Mouse (Mus musculus): Measurements from ENCODE around the gene Degs2. TPM values are rescaled to one million over a fixed set of nuclear protein-coding genes. Genes with fewer than 3 reads are reported as not detected.

Degs2 gene
- total RNA-seq, 1 experiment from 2014 or later, result not detected

DNA sequence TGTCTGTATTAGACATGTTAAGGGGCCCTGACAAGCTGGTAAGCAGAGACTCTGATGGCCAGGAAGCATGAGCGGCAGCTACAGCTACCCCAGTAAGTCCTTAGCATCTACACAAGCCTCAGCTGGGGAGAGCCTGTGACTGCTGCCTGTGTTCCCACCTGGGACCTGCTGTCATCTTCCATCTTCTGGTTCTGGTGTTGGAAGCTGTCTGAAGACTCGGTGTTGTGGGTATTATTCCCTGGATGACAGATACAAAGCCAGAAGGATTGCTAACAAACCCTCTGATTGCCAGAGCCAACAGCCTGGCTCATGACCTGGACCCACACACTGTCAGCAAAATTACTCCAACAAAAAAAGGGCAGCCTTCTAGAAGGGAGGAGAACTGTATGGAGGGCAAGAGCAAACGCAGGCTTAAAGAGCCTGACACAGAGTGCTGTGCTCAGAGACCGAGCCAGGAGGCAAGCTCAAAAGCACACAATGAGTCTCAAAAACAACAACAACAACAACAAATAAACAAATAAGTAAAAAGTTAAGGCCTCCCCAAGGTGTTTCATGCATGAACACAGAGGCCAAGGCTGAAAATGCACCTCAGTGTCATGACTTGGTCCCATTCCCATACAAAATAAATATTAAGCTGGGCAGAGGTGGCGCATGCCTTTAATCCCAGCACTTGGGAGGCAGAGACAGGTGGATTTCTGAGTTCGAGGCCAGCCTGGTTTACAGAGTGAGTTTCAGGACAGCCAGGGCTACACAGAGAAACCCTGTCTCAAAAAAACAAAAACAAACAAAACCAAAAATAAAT, 8.1 kb upstream of the Degs2 start:
- no peak for ATAC-seq (replicated peaks in 1 of 2; ENCODE audit: insufficient read depth in 1 of 2, low FRiP score in 2 of 2, low TSS enrichment in 1 of 2, low read depth in 1 of 2, poor library complexity in 2 of 2, severe bottlenecking in 2 of 2)

DNA sequence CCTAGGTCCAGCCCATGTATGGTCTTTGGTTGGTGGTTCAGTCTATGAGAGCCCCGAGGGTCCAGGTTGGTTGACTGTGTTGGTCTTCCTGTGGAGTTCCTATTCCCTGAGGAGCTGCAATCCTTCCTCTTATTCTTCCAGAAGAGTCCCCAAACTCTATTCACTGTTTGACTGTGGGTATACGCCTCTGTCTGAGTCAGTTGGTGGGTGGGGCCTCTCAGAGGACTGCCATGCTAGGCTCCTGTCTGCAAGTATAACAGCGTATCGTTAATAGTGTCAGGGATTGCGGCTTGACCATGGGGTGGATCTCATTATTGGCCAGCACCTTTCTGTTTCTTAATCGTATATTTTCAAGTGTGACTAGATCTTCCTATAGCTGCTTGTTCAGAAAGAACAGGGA, 7.3 kb upstream of the Degs2 start:
- no peak for ATAC-seq (replicated peaks in 1 of 2; ENCODE audit: insufficient read depth in 1 of 2, low FRiP score in 2 of 2, low TSS enrichment in 1 of 2, low read depth in 1 of 2, poor library complexity in 2 of 2, severe bottlenecking in 2 of 2)

DNA sequence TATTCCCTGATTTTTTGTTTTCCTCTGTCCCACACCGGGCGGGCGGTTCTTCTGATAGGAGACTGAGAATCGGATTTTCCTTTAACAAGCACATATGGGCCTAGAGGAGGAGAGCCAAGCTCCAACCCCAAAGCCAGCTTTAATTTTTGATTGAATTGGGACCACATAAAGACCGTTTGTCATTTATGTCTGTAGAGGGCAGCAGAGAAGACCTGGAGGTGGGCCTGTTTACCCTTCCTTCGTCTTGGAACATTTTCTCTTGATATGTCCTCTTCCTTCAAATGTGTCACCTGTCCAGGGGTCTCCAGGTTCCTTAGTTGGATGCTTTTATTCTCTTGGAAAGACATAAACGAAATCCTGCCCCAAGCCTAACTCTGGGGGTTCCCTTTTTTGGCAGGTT, 4.0 kb upstream of the Degs2 start:
- ATAC-seq (replicated peaks in 1 of 2; ENCODE audit: insufficient read depth in 1 of 2, low FRiP score in 2 of 2, low TSS enrichment in 1 of 2, low read depth in 1 of 2, poor library complexity in 2 of 2, severe bottlenecking in 2 of 2), result no peak; a peak in 1 of 4 replicates

DNA sequence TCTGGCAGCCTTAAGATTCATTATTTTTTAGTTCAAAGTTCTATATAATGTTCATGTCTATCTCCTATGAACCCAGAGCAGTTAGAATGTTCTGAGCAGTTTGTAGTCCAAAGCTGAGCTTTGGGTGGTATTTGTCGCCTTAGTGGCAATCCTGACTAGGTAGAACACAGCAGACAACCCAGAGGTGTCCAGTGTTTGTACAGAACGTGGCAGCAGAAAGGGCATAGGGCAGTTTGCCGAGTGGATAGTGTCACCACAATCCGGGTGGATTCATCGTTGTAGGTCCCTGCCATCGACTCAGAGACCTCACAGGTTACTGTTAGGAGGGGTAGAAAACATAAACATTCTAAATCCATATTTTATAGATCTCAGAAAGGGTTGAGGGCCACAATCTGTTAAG, 3.4 kb upstream of the Degs2 start:
- ATAC-seq (replicated peaks in 1 of 2; ENCODE audit: insufficient read depth in 1 of 2, low FRiP score in 2 of 2, low TSS enrichment in 1 of 2, low read depth in 1 of 2, poor library complexity in 2 of 2, severe bottlenecking in 2 of 2), result no peak

DNA sequence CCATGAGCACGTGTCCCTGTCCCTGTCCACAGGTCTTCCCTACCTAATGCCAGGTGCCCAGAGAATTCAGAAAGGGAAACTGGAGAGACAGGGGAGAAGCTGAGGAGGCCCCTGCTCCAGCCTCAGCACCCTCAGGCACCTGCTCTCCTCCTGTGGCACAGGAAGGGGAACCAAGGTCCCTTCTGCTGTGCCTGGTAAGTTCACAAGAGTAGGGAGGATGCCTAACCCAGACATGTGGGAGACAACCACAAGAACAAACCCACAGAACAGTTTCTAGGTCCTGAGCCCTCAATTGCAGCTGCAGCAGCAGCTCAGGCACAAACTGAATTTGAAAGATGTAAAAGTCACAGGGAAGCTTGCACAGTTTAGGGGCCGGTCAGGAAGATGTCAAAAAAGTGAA, 894 bp downstream of the Degs2 start:
- ATAC-seq (replicated peaks in 1 of 2; ENCODE audit: insufficient read depth in 1 of 2, low FRiP score in 2 of 2, low TSS enrichment in 1 of 2, low read depth in 1 of 2, poor library complexity in 2 of 2, severe bottlenecking in 2 of 2), result peak; percentile 43 to 57; a peak in 2 of 4 replicates

DNA sequence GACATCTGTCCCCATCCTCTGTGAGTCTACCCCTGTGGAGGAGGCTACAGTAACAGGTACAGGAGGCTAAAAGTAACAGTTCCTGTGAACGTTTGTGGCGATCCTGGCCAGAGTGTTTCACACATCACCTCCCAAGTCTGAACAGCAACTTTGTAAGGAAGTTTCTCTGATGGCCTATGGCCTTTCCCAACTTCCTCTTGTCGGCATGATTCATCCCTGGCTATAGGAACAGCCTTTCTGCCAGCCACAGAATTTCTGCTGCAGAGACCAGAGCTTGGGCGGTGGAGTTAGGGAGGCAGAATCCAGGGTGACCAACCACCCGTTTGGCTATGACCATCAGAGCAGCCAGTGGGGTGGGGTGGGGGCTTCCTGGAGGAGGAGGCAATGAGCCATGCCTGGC, 2.1 kb downstream of the Degs2 start:
- ATAC-seq (replicated peaks in 1 of 2; ENCODE audit: insufficient read depth in 1 of 2, low FRiP score in 2 of 2, low TSS enrichment in 1 of 2, low read depth in 1 of 2, poor library complexity in 2 of 2, severe bottlenecking in 2 of 2), result peak in 1 of 2 experiments; percentile 29; a peak in 1 of 4 replicates

DNA sequence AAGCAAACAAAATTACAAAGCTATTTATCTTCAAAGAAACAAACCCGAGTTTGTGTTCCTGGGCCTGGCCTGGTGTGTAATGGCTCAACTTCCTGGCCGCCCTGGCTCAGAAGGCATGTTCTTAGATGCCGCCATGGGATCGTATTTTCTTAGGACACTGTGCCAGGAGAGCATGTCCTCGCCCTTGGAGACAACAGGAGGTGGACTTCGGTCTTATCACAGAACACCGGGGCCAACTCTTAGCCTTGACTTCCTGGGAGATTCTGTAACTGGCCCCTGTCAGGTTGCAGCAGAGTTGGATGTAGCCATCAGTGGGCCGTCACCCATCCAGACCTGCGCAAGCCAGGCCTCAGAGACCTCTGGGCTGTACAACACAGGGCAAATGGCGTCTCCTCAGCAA, 2.5 kb downstream of the Degs2 start:
- ATAC-seq (replicated peaks in 1 of 2; ENCODE audit: insufficient read depth in 1 of 2, low FRiP score in 2 of 2, low TSS enrichment in 1 of 2, low read depth in 1 of 2, poor library complexity in 2 of 2, severe bottlenecking in 2 of 2), result no peak

DNA sequence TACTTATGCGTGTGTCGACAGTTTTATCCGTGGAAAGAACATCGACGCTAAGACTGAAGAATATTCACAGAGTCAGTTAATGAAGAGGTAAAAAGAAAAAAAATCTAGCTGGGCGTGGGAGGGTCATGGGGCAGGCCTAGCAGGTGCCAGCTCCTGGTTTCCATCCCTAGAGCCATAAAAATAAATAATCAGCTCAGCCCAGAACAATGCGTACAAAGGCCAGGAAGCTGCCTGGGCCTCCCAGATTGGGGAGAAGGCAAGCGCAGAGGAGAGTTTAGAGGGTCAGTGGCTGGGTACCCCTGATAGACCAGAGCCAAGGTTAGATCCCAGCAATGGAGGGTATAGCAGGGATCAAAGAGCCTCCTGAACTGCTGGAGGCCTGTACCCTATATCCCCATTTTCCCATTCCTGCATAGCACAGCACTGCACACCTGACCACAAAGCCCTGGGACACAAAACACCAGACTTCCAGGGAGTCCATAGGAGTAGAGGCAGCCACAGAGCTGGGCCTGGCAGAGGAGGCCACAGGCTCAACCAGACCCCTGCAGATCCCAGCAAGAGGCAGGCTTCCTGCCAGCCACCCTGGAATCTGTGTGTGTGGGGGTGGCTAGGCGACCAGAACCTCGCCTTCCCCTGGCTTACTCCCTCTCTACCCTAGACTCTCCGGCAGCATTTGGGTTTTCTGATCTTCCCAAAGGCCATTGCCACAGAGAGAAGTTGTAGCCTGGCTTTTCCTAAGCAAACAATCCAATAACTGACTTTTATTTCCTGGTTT, 3.2 kb downstream of the Degs2 start:
- ATAC-seq (replicated peaks in 1 of 2; ENCODE audit: insufficient read depth in 1 of 2, low FRiP score in 2 of 2, low TSS enrichment in 1 of 2, low read depth in 1 of 2, poor library complexity in 2 of 2, severe bottlenecking in 2 of 2), result no peak

DNA sequence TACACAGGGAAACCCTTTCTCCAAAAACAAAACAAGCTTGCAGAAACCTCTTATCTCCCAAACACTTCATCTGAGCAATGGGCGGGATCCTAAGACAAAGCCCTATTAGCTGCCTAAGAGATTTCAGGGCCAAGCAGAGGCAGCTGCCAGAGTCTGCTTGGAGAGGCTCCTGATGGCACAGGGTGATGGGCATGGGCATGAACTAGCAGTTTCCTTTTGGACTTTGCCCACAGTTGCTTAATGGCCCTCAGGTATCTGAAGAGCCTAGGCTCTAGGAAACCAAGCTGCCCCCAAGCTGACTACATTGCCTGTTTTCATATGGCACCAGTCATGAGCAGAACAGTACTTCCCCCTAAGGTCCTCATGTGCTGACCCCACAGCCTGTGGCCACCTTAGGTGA, 7.9 kb downstream of the Degs2 start:
- ATAC-seq (replicated peaks in 1 of 2; ENCODE audit: insufficient read depth in 1 of 2, low FRiP score in 2 of 2, low TSS enrichment in 1 of 2, low read depth in 1 of 2, poor library complexity in 2 of 2, severe bottlenecking in 2 of 2), result no peak

DNA sequence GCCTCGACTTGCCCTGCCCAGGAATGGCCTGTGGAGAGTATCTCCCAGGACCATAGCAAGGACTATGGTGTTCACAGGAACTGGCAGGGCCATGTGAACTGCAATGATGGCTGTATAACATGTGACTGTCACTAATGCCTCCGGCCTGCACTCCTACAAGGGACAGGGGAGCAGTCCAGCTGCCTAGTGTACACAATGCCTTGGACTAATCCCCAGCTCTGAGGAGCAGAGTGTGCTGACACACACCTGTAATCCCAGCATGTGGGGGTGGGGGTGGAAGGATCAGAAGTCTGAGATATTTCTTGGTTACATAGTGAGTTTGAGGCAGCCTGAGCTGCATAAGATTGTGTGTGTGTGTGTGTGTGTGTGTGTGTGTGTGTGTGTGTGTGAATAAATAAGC, 8.5 kb downstream of the Degs2 start:
- ATAC-seq (replicated peaks in 1 of 2; ENCODE audit: insufficient read depth in 1 of 2, low FRiP score in 2 of 2, low TSS enrichment in 1 of 2, low read depth in 1 of 2, poor library complexity in 2 of 2, severe bottlenecking in 2 of 2), result no peak

DNA sequence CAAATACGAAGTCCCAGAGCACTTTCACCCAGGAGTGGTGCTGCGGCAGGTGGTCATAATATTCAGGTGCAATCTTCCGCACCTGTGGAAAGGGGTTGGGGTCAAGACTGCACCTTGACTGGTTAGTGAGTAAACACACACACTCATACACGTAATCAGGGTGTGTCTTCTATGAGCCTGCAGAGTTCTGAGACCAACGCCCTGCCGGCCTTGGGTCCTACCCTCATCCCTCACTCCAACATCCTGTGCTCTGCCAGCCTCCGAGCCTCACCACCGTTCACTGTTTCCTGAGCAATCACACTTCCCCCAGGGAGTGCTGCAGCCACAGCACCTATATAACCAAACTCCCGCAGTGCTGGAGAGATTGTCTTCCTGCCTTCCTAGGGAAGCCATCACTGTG, 11.6 kb downstream of the Degs2 start:
- no peak for ATAC-seq (replicated peaks in 1 of 2; ENCODE audit: insufficient read depth in 1 of 2, low FRiP score in 2 of 2, low TSS enrichment in 1 of 2, low read depth in 1 of 2, poor library complexity in 2 of 2, severe bottlenecking in 2 of 2)

DNA sequence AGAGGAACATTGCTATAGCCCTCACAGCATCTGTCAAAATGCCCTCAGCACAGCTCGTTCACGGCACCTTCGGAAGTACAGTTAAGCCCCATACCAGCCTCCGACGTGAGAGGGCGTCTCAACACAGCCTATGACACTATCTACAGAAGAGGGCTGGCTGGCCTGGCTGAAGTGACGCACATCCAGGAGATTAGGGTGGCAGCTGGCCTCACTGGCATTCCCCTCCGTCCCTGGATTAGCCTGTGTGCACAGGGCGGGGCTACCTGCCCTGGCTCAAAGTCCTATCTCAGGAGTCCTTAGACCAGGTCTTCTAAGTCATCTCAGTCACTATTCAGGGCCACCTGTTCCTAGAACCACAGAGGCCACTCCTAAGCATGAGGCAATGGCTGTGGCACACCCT, 12.9 kb downstream of the Degs2 start:
- ATAC-seq (replicated peaks in 1 of 2; ENCODE audit: insufficient read depth in 1 of 2, low FRiP score in 2 of 2, low TSS enrichment in 1 of 2, low read depth in 1 of 2, poor library complexity in 2 of 2, severe bottlenecking in 2 of 2), result no peak

DNA sequence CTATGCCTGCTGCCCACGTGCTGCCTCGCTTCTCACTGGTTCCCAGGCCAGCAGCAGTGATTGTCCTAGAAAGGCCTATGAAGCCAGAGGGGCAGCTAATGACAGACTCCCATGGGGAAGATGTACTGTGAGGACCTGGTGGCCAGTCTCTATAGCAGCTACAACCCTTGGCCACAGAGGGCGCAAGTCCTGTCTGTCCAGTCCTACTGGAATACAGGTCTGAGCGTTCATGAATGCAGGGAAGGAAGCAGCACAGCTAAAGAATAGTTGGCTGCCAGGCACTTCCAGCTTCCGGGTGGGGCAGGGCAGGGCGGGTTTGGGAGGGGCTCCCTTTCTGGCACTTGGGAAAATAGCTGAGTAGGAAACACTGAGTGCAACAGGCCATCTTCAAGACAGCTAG, 15.2 kb downstream of the Degs2 start:
- no peak for ATAC-seq (replicated peaks in 1 of 2; ENCODE audit: insufficient read depth in 1 of 2, low FRiP score in 2 of 2, low TSS enrichment in 1 of 2, low read depth in 1 of 2, poor library complexity in 2 of 2, severe bottlenecking in 2 of 2)

DNA sequence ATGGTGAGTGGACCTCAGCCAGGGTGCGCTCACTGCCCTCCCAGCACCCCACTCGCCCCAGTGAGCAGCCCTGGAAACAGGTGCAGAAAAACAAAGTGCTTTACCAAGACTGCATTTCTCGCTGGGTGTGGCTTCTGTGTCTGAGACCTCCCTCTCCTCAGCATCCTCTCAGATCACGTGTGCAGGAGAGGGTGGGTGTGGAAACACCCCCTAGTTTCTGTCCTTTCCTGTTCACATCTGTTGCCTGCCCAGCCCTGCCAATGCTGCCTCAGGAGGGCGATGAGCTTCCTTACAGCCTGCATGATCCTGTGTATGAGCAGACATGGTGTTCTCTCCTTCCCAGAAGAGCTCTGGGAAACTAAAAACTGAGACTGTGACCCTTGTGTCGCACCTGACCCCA, 15.7 kb downstream of the Degs2 start:
- 0 out of 4 replicates have a peak, but pooled peaks of 1 of the 2 experiments have one; percentile 13 for ATAC-seq (replicated peaks in 1 of 2; ENCODE audit: insufficient read depth in 1 of 2, low FRiP score in 2 of 2, low TSS enrichment in 1 of 2, low read depth in 1 of 2, poor library complexity in 2 of 2, severe bottlenecking in 2 of 2)

DNA sequence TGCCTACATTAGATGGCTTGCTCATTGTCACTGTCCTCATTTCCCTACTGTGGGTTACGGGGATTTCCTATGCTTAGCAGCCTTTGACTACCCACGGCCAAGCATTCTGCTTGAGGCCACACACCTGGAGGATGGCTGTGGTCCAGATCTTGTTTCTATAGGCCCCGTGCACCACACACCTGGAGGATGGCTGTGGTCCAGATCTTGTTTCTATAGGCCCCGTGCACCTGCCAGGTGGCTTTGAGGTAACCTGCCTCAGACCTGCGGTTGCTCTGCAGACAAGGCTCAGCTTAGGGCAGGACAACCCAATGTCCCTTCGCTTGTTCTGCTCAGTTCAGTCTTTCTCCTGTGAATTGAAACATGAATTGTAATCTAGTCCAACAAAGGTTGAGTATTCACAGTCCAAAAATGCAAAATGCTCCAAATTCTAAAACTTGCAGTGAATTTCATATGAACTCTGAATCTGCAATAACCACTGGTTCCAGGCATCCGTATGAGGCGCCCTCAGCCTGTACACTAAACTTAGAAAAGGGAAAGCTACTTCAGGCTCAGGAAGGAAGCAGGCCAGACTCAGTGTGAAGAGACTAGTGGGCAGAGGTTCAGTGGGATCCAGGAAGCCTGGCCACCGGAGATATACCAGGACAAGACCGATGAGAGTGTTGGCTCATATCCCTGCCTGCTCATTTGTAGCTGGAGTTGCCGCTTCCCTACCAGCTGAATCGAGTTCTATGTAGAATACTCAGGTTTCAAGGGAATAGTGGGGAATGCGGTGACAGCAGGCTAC, 19.7 kb downstream of the Degs2 start:
- no peak for ATAC-seq (replicated peaks in 1 of 2; ENCODE audit: insufficient read depth in 1 of 2, low FRiP score in 2 of 2, low TSS enrichment in 1 of 2, low read depth in 1 of 2, poor library complexity in 2 of 2, severe bottlenecking in 2 of 2)

DNA sequence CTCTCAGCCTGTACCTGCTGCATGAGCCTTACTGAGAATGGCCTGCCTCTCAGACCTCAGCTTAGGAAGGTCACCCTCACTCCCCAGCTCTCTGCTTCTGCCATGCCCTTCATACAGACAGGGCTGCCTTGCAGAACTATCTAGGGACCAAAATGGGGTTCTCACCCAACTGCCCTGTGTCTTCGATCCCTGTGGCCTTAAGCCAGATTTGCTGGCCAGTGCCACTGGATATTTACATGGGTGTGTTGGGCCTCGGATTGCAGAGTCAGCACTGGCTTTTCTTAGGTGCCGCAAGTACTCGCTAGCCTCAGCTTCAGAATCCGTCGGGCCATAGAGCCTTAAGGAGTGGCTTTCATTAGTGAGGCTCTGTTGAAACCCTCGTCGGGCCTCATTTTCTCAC, 21.3 kb downstream of the Degs2 start:
- no peak for ATAC-seq (replicated peaks in 1 of 2; ENCODE audit: insufficient read depth in 1 of 2, low FRiP score in 2 of 2, low TSS enrichment in 1 of 2, low read depth in 1 of 2, poor library complexity in 2 of 2, severe bottlenecking in 2 of 2)

DNA sequence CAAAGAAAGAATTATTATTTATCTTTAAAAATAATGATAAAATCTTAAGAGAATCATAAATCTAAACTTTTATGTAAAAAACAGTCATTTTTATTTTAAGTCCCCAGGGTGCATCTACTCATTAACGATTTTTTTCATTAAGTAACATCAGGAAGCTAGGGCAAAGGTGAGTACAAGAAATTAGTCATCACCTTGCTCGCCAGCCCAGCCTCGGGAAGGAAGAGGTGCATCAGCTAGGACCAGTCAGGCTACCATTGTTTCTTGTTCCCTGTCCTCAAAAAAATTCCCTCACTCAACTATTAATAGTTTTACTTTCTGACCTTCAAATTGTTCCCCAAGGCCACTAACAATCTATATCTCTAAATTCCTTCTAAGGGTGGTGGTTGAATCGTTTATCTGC, 23.7 kb downstream of the Degs2 start:
- ATAC-seq (replicated peaks in 1 of 2; ENCODE audit: insufficient read depth in 1 of 2, low FRiP score in 2 of 2, low TSS enrichment in 1 of 2, low read depth in 1 of 2, poor library complexity in 2 of 2, severe bottlenecking in 2 of 2), result no peak

DNA sequence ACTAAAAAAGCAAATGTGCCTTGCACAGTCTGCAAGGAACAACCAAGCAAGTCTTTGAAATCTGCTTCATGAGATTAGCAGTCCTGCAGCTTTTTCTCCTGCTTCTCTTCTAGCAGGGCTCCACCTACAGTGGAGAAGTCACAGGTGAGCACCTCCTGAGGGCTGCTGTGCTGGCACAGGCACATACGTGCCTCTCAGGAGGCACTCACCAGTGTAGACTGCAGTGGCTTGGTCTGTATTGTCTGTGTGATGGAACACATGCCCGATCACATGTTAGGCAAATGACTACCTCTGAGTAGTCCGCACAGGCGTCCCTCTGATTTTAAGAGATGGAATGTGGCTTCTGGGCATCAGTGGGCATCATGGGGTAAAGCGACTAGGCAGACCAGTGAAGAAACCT, 25.0 kb downstream of the Degs2 start:
- ATAC-seq (replicated peaks in 1 of 2; ENCODE audit: insufficient read depth in 1 of 2, low FRiP score in 2 of 2, low TSS enrichment in 1 of 2, low read depth in 1 of 2, poor library complexity in 2 of 2, severe bottlenecking in 2 of 2), result no peak

Measured in hematopoietic stem cell, adult 5-6 weeks (primary cell).